Mouse (Mus musculus) MEL-GATA-1-ER (cell line): Measurements from ENCODE around the gene Clec4a3.
"Not testable (repeated sequence)": the region's sequence is repeated elsewhere in the genome, so short reads cannot be mapped to it uniquely, and the experiment has no call there.

Experiments used
- DNase-seq: peaks from one replicate; pipeline ENCODE4 v3.0.0-alpha.2; 2012; ENCODE audit warnings: low read depth; ENCODE audit errors: extremely low read depth

Clec4a3 gene

DNA sequence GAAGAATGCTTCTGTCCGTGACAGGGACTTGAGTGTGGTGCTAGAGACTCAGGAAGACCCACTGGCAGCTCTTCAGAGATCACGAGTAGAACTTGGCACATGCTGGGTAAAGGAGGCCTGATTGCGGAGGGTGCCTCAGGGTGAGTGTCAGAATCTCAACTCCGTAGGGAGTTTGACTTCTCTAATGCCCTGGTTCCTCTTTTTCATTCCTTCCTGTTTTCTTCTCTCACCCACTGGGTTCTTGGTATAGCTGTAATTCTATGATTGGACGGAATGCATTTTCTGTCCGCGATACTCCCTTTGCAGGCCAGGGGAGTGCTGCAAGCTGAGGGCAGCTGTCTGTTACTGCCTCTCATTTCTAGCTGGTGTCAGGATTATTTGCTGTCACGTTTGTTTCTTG lies at the start of gene Clec4a3:
Gene Clec4a3 (plus strand): TSS at position 115 of the 400 bp plus-strand sequence.
- DNase-seq: peak; percentile 60

DNA sequence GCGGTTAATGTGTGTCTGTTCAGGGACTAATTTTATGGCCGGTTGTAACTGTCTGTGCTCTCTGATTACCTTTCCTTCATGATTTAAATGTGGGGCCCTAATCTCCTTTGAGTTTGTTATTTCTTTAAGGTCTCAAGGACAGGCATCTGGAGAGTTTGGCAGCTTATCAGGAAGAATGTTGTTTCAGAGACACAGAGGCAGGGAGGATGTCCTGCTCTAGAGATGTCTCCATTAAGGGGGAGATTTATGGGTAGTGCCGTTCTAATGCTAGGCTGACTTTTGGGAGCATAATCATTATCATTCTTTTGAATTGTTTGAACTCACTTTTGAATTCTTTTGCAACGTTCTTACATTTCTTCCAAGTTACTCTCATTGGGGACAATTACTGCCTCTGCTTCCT lies 32.4 kb upstream of the Clec4a3 start:
- DNase-seq: no peak

DNA sequence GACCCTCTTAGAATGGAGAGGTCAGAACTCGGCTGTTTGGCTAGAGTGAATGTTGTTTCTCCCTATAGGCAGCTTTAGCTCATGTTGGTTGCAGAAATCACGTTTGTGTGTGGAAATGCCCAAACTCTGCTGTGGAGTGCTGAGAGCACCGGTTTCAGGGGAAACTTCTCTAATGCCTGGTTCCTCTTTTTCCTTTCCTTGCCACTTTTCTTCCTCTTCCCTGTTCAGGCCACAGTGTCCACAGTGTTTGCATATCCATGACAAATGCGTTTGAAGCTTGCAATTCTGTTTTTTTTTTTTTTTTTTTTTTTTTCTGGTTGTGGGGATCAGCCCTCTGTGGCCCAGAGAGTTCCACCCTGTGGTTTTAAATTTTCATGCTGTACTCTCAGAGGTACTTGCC lies 30.9 kb upstream of the Clec4a3 start, which contains the start of gene Clec4a1:
Gene Clec4a1 (plus strand): TSS at position 398 of the 400 bp plus-strand sequence.
- DNase-seq: no peak

DNA sequence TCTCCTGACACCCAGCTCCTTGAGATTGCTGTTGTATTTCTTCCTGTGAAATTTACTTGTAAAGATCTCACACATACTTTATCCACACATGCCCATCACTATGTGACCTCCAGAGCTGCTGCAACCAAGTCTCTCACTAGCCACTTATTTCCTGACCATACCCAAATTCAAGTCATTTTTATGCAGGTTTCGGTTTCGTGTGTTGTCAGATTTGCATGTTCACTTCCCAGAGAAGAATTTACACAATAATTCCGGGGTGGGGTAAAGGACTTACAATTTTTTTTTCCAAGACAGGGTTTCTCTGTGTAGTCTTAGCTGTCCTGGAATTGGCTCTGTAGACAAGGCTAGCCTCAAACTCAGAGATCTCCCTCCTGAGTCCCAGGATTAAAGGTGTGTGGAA lies 17.5 kb upstream of the Clec4a3 start:
- DNase-seq: no peak

DNA sequence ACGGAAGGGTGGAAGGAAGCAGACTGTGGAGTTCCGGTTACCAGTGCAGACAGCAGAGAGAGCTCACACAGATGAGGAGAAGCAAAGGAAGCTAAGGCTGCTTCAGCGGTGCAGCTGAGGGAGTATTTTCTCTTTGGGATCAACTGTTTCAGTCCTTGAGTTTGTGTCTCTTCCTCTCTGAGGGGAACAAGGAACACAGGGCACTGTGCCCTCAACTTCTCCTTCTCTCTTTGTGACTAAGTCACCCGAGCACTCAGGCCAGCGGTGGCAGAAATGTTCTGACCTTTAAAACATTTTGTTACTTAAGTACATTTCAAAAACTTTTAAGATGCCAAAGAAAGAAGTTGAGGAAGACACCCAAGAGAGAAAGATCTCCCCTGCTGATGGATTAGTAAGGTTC lies 12.7 kb upstream of the Clec4a3 start:
- DNase-seq: no peak

DNA sequence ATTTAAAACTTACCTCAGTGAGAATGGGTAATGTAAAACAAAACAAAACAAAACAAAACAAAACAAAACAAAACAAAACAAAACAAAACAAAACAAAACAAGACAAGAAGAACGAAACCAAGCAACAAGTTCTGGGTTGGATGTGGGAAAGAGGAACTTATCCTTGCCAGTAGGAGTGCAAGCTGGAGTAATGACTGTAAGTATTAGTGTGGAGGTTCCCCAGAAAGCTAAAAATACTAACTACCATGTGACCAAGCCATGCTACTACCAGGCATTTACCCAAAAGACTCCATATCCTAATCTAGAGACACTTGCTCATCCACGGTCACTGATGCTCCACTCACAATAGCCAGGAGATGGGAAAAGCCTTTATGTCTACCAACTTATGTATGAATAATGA lies 5.6 kb upstream of the Clec4a3 start:
- DNase-seq: peak; percentile 7

DNA sequence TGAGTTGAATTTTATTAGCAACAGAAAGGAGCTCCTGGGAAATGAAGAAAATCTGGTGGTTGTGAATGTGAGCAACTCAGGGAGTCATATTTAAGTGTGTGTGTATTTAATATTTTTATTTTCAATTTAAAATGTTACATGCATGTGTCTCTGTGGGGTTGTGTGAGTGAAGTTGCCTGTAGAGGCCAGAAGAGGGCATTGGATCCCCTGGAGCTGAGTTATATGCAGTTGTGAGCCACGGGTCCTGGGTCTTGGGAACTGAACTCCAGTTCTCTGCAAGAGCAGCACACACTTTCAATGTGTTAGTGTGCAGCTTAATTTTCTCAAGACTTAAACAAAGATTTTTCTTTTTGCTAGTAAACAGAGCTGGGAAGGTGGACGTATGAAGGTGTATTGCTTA lies 12.2 kb downstream of the Clec4a3 start:
- no peak for DNase-seq

DNA sequence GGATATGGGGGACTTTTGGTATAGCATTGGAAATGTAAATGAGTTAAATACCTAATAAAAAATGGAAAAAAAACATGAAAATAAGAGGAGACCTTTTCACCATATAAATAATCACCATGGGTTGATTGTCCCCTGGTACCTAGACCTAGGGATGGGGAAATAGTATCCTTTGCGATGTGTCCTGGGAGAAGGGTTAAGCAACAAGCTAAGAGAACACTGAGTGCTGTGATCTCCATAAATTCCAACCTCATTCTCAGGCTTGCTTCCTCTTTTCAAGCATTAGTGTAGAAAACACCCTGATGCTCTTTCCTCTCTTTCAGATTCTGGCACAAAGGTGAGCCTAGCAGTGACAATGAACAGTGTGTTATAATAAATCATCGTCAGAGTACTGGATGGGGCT lies 16.7 kb downstream of the Clec4a3 start:
- no peak for DNase-seq

DNA sequence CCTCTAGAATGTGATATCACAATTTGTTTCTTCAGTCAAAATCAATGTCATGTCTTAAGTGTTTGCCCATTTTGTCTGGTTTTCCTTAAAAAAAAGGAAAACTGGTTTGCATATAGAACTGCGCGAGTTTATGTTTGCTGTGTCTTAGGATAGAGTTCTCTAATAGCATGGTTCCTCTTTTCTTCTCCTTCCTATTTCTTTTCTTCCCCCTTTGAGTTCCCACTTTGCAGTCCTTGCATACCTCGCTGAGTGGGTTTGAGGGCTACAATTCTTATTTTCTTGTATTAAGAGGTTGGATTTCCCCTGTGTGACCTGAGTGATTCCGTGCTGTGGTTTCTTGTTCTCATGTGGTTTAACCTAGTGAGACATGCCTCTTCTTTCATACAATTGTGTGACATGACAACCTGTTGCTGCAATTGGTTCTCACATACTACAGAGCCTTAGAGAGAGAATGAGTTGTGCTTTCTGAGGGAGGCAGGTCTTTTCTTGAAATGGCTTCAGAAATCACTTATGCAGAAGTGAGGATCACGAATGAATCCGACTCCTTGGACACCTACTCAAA lies 37.6 kb downstream of the Clec4a3 start, which contains the start of gene Clec4a4:
Gene Clec4a4 (plus strand): TSS at position 492 of the 562 bp plus-strand sequence.
- no peak for DNase-seq

DNA sequence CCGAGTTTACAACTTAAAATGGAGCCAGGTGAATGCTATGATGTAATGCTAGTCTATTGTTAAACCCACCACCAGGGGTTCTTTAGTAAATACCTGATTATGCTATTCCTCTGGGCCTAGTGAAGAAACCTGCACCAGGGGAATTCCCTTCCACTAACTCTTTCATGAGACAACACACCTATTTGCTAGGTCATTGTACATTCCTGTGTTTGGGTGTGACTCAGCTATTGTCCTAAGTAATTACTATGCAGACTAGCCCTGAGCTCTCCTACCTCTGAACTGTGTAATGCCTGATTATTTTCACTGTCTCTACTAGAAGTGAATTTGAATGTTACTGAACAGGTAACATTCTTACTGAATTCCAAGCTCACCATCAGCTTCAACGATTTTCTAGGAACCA lies 52.4 kb downstream of the Clec4a3 start:
- DNase-seq: not testable (repeated sequence)

DNA sequence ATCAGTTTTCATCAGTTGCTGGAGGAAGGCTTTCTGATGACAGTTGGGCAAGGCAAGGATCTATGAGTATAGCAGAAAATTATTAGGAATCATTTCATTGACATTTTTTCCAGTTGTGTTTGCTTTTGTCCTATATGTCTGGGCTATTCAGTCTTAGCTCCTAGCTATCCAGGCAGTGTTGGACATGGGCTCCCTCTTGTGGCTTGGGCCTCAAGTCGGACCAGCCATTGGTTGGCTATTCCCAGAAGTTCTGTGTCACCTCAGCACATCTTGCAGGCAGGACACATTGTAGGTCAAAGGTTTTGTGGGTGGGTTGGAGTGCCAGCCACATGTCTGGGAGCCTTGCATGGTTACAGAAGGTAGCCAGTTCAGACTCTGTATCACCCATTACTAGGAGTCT lies 53.3 kb downstream of the Clec4a3 start:
- DNase-seq: no peak
